Mouse (Mus musculus) frontal cortex, postnatal 36 days (tissue): ENCODE data around the gene Scimp.
"Not testable (repeated sequence)": the region's sequence is repeated elsewhere in the genome, so short reads cannot be mapped to it uniquely, and the experiment has no call there.

Experiments used
- DNase-seq, 2 experiments: peaks; one replicate each; pipeline ENCODE4 v3.0.0; 2022; ENCODE audit warnings: low spot score in 2 of 2

Gene Scimp

DNA sequence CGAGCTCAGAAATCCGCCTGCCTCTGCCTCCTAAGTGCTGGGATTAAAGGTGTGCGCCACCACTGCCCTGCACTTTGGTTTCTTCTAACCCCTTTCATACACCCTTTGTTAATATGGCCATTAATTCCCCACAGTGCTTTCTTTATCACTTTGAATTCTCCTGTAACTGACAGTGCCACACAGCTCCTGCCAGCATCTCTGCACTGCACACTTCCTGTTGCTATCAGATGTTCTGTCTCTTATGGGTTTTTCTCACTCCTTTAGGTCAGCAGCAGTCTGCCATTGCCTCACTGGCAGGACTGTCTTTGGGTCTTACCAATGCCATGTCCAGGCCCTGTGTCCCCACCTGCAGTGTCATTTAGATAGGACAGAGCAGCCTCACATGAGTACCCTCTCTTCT is 41.6 kb downstream of the Scimp start:
- DNase-seq = no peak

DNA sequence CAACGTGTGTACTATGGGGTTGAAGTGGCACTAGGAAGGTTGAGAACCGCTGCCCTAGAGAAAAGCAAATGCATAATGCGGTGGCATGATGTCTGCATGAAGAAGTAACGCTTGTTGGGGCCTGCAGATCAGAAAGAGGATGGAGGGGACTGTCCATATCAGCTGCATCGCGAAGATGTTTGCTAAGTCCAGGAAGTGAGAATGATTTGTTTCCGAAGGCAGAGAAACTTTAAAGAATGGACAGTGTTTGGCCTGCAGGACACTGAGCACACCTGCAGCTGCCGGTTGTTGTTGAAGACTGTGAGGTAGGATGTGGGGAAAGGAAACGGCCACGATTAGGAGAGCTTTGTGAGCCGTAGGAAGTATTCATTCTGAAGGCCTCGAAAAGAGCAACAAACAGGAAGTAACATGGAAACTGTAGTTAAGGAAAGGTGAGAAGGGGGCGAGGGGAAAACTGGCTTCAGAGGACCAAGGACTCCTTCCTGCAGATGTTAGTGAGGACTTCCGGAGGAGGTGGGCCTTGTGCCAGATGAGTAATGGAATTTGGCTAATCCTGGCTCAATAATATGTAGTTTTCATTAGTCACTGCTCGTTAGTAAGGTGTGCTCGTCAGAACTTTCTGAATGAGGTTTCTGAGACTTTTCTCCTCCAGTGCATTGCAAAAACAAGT is 46.5 kb downstream of the Scimp start:
- no peak for DNase-seq

DNA sequence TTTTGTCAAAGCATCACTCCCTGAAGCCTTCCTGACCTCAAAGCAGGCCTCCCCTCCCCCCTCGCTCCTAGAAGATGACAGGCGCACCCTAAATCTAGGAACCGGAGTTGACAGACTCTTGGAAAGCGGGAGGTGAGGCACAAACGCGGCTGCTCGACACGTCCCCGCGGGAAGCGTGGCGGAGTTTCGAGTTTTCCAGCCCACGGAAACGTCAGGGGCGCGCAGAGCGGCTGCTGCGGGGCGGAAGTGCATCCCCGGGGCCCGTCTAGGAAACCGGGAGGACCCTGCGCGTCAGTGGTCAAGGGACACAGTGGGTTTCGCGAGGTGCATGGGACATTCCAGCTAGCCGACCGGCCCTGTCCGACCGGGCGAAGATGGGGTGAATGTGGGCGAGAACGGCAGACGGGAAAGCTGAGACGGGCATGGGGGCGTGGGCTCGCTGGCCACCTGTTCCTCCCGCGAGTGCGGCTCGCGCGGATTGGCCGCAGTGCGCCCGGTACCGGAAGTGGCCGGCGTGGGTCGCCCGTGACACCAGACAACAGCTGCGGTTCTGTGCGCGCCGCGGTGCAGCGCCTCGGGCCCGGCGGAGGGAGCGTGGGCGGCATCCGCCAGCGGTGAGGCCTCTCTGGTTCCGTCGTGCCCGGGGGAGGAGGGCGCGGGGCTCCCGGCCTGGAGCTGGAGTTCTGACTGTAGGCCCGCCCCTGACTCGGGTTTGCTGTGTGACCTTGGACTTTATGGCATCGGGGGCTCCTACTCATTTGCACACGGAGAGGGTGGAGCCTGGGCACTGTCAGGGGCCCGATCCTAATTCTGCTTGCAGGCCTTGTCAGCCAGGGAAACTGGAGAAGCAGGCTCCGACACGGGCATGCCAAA is 48.2 kb downstream of the Scimp start, which contains the start of gene Zfp3:
Gene Zfp3, plus strand, starts transcription at position 274 of the 873 bp plus-strand sequence.
- peak; percentile 84 to 85 for DNase-seq

DNA sequence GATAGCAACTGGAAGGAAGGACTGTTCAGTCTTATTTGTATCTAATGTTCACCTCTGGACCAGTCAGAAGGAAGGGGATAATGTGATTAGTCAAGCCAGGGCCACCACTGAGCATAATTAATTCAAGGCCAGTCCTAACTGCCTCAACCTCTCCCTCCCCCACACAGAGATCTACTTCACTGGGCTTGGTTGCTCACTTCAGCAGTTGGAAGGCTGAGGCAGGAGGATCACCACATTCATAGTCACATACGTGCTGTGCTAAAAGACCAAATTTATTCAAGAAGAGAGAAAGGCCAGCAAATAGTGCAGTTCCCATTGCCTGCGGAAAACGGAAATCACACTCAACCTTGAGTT is 48.8 kb downstream of the Scimp start:
- DNase-seq = no peak

DNA sequence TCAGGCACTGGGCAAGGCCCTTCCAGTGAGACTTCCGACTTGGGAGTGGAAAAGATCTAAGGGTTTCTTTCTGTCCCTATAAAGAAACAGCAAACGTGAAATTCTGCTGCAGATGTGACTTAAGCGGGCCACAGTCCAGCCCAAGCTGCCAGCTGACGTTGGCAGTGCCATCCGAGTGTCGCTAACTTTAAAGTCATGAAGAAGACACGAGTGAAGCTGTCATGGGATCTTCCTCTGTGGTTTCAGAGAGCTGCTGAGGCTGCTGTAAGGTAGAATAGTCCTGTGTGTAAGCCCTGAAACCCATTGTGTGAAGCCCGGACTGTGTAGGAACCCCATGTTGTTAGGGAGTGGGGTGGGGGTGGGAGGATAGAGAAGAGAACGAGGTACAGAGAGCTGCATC is 49.7 kb downstream of the Scimp start:
- no peak for DNase-seq

DNA sequence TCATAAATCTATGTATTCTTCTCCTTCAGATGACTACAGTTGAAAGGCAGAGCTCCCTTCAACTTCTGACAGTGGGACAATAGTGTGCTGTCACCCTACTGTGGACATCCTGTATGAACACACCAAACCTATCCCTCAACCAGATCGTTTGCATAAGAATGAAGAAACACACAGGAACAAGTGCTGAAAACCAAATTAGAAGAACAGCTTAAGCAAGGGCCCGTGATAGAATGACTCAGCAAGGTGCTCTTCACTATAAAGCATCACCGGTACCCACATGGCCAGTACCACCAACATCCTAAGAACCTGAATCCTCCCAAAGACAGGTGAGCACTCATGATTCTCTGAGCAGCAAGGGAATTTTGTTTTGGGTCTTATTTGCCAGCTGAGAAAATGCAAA is 51.9 kb downstream of the Scimp start:
- DNase-seq = not testable (repeated sequence)

DNA sequence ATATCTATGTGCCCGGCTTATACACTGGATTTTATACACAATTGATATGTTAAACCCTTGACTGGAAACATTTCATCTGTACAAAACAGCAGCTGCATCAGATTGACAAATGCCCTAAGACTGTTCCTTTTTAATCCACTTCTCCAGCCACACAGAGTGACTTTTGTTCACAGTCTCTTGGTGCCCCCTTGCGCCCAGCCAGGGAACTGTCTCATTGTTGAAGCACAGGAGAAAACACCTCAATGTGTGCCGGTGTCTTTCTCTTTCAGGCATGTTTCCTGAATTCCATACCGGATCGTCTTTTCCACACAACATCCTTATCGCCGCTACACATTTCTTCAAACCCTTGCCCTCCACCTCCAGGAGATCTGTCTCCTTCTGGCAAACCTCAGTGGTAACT is 56.7 kb downstream of the Scimp start:
- peak; percentile 80 to 81 for DNase-seq

DNA sequence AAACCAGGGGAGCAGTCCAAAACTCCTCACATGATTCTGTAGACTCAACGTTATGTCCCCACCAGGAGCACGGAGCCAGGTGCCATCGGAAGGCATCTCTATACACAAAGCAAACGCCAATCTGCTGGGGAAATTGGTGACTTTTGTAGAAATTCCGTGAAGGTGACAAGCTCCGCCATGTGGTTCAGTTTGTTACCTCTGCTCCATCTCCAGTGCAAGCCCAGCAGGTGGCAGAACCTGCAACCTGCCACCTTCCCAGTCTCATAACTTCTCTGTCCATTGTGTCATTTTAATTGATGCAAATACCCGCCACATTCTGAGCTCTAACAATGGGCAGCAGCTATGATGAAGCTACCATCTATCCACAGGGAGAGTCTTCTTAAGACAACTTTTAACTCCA is 57.4 kb downstream of the Scimp start:
- no peak for DNase-seq

DNA sequence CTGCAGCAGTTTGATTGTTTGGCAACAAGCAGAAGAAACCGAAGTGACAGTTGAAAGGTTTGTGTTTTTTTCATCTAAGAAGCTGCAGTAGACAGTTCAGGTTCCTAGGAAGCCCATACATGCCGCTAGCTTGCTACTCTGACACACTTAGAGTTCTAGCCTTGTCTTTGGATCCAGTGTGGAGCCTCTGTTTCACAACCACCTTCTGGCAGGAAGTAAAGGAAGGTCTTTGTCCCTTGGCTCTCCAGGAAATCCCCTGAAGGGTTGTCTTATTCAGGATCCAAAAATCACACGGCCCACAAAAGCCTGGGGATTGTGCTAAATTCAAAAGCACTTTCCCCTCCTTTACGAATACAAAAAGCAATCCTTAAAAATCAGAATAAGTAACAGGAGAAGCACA is 57.9 kb downstream of the Scimp start:
- no peak for DNase-seq

DNA sequence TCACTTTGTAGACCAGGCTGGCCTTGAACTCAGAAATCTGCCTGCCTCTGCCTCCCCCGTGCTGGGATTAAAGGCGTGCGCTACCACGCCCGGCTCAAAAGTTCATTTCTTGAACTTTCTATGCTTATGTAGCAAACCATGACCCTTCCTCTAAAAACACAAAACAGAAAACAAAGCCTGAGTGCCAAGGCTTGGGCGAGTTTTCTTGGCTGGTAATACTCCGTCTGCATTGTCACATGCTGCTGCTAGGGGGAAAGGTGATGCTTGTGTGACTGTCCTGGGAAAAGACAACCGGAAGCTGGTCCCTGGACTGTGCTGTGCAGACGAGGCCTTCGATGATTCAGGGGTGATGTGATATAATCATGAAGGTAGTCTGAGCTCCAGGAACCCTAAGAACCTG is 59.2 kb downstream of the Scimp start:
- no peak for DNase-seq

DNA sequence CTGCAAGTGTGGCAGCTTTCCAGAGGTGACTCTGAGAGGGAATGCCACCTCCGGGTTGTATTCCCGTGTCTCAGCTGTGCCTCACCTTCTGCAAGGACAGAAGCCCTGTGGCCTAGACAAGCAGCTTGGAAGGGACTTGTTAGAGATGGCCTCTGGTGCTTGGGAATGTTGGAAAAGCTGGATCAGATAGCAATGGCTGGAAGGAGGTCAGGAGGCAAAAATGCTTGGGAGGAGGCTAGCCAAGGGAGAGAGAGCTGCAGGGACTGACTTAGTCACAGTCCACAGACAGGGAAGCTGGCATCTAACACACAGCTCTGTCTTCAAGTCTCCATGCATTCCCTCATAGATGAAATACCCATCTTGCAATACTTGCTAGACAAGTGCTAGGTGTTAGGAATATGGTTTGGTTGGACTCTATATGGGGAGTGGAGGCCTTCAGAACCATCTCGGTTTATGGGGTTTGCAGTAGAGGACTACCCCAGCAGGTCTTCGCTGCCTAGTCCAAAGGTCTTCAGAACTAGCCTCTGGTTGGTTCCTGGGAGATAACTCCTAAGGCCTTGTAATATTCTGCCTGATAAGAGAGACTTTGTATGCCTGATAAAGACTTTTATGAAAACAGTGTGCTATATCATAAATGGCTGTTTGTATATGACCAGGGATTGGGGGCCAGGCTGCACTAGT is 59.9 kb downstream of the Scimp start:
- no peak for DNase-seq

DNA sequence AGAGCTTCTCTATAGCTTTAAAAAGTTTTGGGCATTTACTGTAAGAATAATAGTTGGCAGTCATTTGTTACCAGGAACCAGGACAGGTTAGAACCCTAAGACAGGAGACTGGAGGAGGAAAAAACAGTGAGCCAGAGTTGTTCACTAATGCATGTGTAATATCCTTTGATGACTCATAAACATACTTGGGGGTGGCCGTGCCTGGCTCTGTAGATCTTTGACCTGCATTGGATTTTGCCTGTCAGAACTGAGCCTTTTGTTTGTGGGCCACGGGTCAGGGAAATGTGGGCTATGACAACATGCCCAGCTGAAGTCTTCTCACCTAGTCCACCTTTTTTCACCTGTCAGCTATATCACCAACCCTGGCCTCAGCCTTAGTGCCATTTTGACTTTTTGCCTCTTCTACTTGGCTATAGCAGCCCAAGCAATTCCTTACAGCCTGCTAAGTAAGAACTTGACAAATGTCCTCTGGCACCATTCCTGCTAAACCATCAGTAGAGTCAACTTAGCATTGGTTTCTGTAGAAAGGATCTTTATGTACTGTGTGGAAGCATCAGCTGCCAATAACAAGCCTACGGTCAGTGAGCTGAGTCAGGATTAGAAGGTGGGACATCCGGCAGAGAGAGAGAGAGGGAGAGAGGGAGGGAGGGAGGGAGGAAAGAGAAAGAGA is 64.4 kb downstream of the Scimp start:
- DNase-seq = no peak

DNA sequence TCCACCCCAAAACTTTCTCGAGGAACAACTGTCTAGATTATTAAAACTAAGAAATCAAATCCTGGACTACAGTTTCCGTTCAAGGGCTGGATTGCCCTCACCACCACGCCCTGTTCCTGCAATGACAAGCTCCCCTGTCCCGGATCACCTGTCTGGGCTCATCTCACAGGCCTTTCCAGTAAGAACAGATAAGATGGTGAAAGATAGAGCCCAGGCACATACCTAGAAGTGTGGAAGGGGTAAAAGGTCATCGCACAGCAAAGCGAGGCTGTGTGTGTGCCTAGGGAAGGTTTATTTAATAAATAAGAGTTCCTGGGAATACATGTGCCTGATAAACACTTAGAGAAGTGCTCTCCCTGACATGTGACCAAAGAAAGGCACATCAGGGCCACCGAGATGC is 66.8 kb downstream of the Scimp start:
- DNase-seq = no peak

DNA sequence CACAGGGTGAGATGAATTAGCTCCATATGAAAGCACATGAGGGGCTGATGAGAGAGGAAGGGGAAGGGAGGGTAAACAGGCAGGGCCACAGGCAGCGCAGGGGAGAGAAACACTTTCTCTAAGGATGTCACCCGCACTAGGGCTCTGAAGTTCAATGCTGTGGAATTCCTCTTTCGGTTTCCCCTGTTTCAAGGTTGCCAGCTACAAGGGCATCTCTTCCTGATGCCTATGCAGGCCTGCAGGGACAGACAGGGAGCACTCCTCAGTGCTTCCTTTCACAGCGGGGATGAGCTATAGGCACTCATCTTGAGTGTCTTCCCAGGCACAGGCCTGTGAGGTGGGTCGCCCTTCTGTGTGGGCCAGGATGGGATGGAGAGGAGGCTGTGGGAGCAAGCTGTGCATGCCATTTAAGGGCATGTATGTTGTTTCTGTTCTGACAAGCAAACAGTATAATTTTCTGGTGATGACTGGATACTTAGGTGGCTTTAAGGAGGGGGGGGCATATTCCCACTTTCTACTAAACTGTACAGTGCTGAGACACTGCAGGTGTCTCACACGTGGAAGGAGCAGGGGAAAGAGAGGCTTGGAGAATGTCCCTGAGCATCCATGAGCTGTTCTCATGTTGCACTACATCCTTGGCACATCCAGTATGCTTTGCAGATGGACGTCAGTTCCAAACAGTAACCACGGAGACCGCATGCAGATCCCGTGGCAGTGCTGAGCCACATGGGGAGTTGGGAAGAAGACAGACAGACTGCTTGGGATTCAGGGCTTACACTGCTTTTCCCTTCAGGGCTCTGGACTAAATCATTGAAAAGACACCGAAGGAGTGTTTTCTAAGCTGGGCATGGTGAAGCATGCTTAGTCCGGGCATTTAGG is 69.6 kb downstream of the Scimp start:
- peak in 1 of 2 experiments; percentile 25 for DNase-seq

DNA sequence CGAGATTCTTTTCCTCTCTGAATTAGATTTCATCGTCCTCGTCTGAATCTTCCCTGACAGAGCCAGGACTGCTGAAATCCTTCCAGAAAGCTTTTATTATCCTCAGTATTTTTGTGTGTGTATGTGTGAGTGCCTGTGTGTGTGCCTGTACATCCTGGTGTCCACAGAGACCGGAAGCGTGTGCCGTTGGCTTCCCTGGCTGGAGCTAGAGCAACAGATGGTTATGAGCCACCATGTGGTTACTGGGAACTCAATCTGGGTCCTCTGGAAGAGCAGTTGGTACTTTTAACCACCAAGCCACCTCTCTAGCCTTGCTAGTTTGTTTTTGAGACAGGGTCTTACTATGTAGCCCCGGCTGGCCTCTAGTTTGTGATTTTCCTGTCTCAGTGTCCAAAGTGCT is 70.3 kb downstream of the Scimp start:
- no peak for DNase-seq

DNA sequence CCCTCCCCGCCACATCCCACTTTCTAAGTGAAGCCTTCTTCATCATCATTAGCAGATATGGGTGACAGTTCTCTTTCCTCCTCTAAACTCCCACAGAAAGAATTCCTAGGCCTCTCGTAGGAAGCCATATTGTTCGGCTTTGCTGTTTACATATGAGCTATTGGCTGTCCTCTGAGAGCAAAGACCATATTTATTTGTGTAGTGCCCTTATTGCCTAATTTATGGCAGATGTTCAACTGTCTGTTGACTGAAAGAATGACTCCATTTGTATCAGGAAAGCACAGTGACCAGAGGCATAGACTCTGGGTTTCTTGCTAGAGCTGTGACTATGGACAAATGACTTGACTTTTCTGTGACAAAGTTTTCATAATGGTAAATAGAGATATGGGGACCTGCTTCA is 70.8 kb downstream of the Scimp start:
- no peak for DNase-seq
